26 mouse cellular contexts compared by ENCODE assay signal in the genomic region with DNA sequence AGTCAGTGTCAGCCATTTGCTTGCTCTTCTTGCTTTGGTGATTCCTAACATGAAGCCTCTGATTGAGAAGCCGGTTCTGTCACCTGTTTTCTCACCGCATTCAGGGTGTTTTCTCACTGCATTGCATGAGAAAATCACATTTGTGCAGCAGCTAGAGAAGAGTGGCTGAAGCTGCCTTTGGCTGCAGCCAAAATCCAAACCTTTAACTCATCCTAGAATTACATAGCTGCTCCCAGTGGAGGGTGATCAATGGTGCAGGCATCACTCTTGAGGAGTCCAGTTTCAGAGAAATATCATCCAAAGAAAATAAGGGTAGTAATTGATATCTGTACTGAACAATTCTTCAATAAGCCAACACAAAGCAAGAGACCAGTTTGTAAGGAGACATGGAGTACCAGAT.
DNase-seq lines count a peak whose midpoint lies in the region; ATAC-seq and TF ChIP-seq lines count a peak whose summit lies in the region.
"Had no signal": no experiment of that assay in that cellular context is flagged by ENCODE, and none has a peak within 500 bp of the region (broad histone marks: within the 10 kb centered on the region; RNA-seq: fewer than 3 reads in every experiment).

No protein-coding gene starts in this region.

- H3K4me3 ChIP-seq in forebrain, embryonic 16.5 days (replicated peaks; ENCODE audit: low read length) = no peak overlapping the region
- no peak overlapping the region for H3K4me3 ChIP-seq in forebrain, embryonic 13.5 days
- H3K4me3 ChIP-seq in layer of hippocampus, adult 2 months = no peak overlapping the region
- H3K4me3 ChIP-seq in hindbrain, embryonic 16.5 days (ENCODE audit: low read length) = no peak overlapping the region
- no peak overlapping the region for H3K4me3 ChIP-seq in midbrain, postnatal 0 days (ENCODE audit: low read depth, low read length)
- H3K4me3 ChIP-seq: heart, adult 2 months; heart, embryonic 13.5 days; limb, embryonic 12.5 days had no signal

- ATAC-seq in forebrain, embryonic 16.5 days = peak; percentile 32
- no peak for ATAC-seq in forebrain, embryonic 13.5 days
- no peak for ATAC-seq in hindbrain, embryonic 16.5 days
- ATAC-seq in midbrain, postnatal 0 days (ENCODE audit: low FRiP score) = no peak
- ATAC-seq: CD4-positive, CD25-positive, alpha-beta regulatory T cell, adult 4 months; inflammation-experienced regulatory T-cells, adult 6 months; liver, postnatal 0 days; lung, postnatal 0 days had no signal

- H3K36me3 ChIP-seq in forebrain, embryonic 16.5 days (ENCODE audit: control insufficient read depth, insufficient read depth) = 0 out of 2 replicates have a peak, but pooled peaks cover 2% of the 10 kb centered on the region
- no peaks in the 10 kb centered on the region for H3K36me3 ChIP-seq in forebrain, embryonic 13.5 days (ENCODE audit: poor library complexity, severe bottlenecking)
- H3K36me3 ChIP-seq in hindbrain, embryonic 16.5 days (ENCODE audit: control insufficient read depth, insufficient read depth, low read length) = peaks cover 6% of the 10 kb centered on the region; the same call in 1 of the 2 replicates
- no peaks in the 10 kb centered on the region for H3K36me3 ChIP-seq in midbrain, postnatal 0 days (ENCODE audit: insufficient read depth, low read length)
- H3K36me3 ChIP-seq: heart, embryonic 13.5 days; limb, embryonic 12.5 days had no signal

- TF ChIP-seq CTCF in layer of hippocampus, adult 2 months (conservative IDR thresholded peaks at IDR 0.05) = peak; percentile 39; the same call in 1 of the 2 replicates
- TF ChIP-seq CTCF in midbrain, postnatal 0 days (IDR thresholded peaks at IDR 0.05) = peak; percentile 18; the same call in 1 of the 2 replicates

- no peak overlapping the region for H3K4me2 ChIP-seq in forebrain, embryonic 16.5 days (ENCODE audit: low read length)
- H3K4me2 ChIP-seq in forebrain, embryonic 13.5 days = no peak overlapping the region
- H3K4me2 ChIP-seq in hindbrain, embryonic 16.5 days (ENCODE audit: low read length) = no peak overlapping the region
- H3K4me2 ChIP-seq in midbrain, postnatal 0 days (ENCODE audit: low read depth, low read length, poor library complexity, severe bottlenecking) = no peak overlapping the region
- H3K4me2 ChIP-seq: heart, embryonic 13.5 days; limb, embryonic 12.5 days; liver, embryonic 11.5 days had no signal

- H3K27me3 ChIP-seq in forebrain, embryonic 16.5 days (replicated peaks; ENCODE audit: control insufficient read depth, insufficient read depth, low read length) = no peaks in the 10 kb centered on the region
- no peaks in the 10 kb centered on the region for H3K27me3 ChIP-seq in forebrain, embryonic 13.5 days
- H3K27me3 ChIP-seq in hindbrain, embryonic 16.5 days (replicated peaks; ENCODE audit: control insufficient read depth, insufficient read depth, low read length) = no peaks in the 10 kb centered on the region
- H3K27me3 ChIP-seq in midbrain, postnatal 0 days (ENCODE audit: insufficient read depth, low read length) = no peaks in the 10 kb centered on the region
- H3K27me3 ChIP-seq: heart, embryonic 13.5 days; limb, embryonic 12.5 days had no signal

- H3K4me1 ChIP-seq in forebrain, embryonic 16.5 days (replicated peaks; ENCODE audit: control insufficient read depth, insufficient read depth, low read length) = peaks cover 13% of the 10 kb centered on the region
- H3K4me1 ChIP-seq in forebrain, embryonic 13.5 days = peaks cover 6% of the 10 kb centered on the region; the same call in 1 of the 2 replicates
- H3K4me1 ChIP-seq in hindbrain, embryonic 16.5 days (ENCODE audit: control insufficient read depth, insufficient read depth, low read depth, low read length) = peaks cover 3% of the 10 kb centered on the region; the same call in 1 of the 2 replicates
- no peaks in the 10 kb centered on the region; the same call in 1 of the 2 replicates for H3K4me1 ChIP-seq in midbrain, postnatal 0 days (ENCODE audit: insufficient read depth, low read length)
- H3K4me1 ChIP-seq: heart, embryonic 13.5 days; limb, embryonic 12.5 days had no signal

- no peaks in the 10 kb centered on the region for H3K9me3 ChIP-seq in forebrain, embryonic 16.5 days (ENCODE audit: control insufficient read depth, low read length)
- no peaks in the 10 kb centered on the region for H3K9me3 ChIP-seq in forebrain, embryonic 13.5 days (replicated peaks)
- no peaks in the 10 kb centered on the region for H3K9me3 ChIP-seq in hindbrain, embryonic 16.5 days (ENCODE audit: control insufficient read depth, low read length)
- no peaks in the 10 kb centered on the region for H3K9me3 ChIP-seq in midbrain, postnatal 0 days (ENCODE audit: low read length)
- H3K9me3 ChIP-seq: heart, embryonic 13.5 days; limb, embryonic 12.5 days had no signal

- peak overlapping the region; percentile 63 for H3K27ac ChIP-seq in forebrain, embryonic 16.5 days (ENCODE audit: low read length)
- no peak overlapping the region; the same call in 1 of the 2 replicates for H3K27ac ChIP-seq in forebrain, embryonic 13.5 days
- peak overlapping the region; percentile 43 for H3K27ac ChIP-seq in layer of hippocampus, adult 2 months
- H3K27ac ChIP-seq in hindbrain, embryonic 16.5 days (ENCODE audit: low read depth, low read length) = peak overlapping the region; percentile 17; the same call in 1 of the 2 replicates
- peak overlapping the region; percentile 8; the same call in 1 of the 2 replicates for H3K27ac ChIP-seq in midbrain, postnatal 0 days (ENCODE audit: low read depth, low read length)
- H3K27ac ChIP-seq: heart, adult 2 months; heart, embryonic 13.5 days; kidney, postnatal 0 days; limb, embryonic 12.5 days; macrophage; stomach, postnatal 0 days had no signal

- no peak for DNase-seq in layer of hippocampus, adult 2 months (ENCODE audit: low spot score in 2 of 2)
- DNase-seq in layer of hippocampus, adult 11-12 months (ENCODE audit: low spot score) = no peak
- DNase-seq in midbrain, postnatal 0 days (ENCODE audit: low spot score) = no peak
- no peak for DNase-seq in urinary bladder, adult 2 months (ENCODE audit: low spot score)
- DNase-seq: adrenal gland, postnatal 25 days; cerebellum, adult 8-10 months; cerebellum, postnatal 36 days; gastrocnemius, postnatal 25 days; heart, adult 2 months; heart, postnatal 14 days; kidney, adult 2 months; liver, postnatal 0 days; right cerebral cortex, postnatal 14 days; thymus, adult 2 months had no signal

- 76% methylated on average over 2 of the region's 2 CpGs for WGBS in forebrain, embryonic 16.5 days
- 81% methylated on average over 2 of the region's 2 CpGs for WGBS in forebrain, embryonic 13.5 days
- 83% methylated on average over 2 of the region's 2 CpGs for WGBS in hindbrain, embryonic 16.5 days
- 83% methylated on average over 2 of the region's 2 CpGs for WGBS in midbrain, postnatal 0 days

- H3K9ac ChIP-seq in forebrain, embryonic 16.5 days (replicated peaks; ENCODE audit: low read depth, low read length) = no peak overlapping the region
- no peak overlapping the region for H3K9ac ChIP-seq in forebrain, embryonic 13.5 days
- H3K9ac ChIP-seq in hindbrain, embryonic 16.5 days (ENCODE audit: low read depth, low read length) = no peak overlapping the region
- H3K9ac ChIP-seq in midbrain, postnatal 0 days (replicated peaks; ENCODE audit: low read length, poor library complexity, severe bottlenecking) = no peak overlapping the region
- H3K9ac ChIP-seq: heart, embryonic 13.5 days; limb, embryonic 12.5 days; liver, postnatal 0 days had no signal
